Mouse (Mus musculus) subcutaneous adipose tissue, adult 2 months (tissue): ENCODE results near the gene Cyp4f37. TPM values are rescaled to one million over a fixed set of nuclear protein-coding genes. Genes with fewer than 3 reads are reported as not detected.

Source experiments
- polyA plus RNA-seq: library from polyadenylated mRNA; depleted of rRNA; stranded (reverse); fragments of >200 nt; gene quantifications from 2 replicates; pipeline ENCODE4 v1.2.3, GENCODE M21; 2012; ENCODE audit warnings: low replicate concordance; rRNA removed

The Cyp4f37 gene
- polyA plus RNA-seq = not detected in 2 replicates

DNA sequence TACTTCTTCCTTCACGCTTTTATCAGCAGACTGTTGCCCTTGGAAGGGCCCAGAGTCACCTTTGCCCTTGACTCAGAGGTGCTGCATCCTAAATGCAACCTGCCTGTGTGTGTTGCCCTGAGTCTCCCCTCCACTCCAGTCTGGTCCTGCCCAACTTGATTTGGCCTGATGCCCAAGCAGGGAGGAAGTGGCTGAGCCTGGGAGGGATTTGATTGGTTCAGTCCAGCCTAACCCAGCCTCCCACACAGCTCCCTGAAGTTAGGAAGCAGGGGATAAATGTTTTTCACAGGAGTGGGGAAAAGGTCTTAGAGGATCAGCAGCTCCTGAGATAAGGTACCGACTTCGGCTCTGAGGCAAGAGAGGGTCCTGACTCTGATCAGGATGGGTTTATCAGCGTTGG, at the start of gene Cyp4f37:
TSS of gene Cyp4f37 (plus strand) at position 292 of the 400 bp plus-strand sequence.

DNA sequence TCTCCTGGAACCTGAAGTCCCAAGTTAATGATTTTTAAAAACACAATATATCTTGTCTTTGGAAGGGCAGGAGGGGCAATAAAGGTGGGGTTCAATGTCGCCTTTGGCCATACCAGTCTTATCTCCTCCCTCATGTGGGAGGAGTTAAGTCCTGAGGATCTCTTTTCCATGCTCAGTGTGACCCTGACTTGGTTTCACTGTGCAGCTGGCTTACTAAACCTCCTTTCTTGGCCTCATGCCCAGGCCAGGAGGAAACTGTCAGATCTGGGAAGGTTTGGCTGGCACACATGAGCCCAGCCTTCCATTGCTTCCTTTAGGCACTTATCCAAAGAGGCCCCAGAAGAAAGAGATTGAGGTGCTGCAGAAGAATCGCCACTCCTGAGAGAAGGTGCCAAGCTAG, 37.6 kb downstream of the Cyp4f37 start, which contains the start of gene Cyp4f40:
TSS of gene Cyp4f40 (plus strand) at position 189 of the 400 bp plus-strand sequence.

DNA sequence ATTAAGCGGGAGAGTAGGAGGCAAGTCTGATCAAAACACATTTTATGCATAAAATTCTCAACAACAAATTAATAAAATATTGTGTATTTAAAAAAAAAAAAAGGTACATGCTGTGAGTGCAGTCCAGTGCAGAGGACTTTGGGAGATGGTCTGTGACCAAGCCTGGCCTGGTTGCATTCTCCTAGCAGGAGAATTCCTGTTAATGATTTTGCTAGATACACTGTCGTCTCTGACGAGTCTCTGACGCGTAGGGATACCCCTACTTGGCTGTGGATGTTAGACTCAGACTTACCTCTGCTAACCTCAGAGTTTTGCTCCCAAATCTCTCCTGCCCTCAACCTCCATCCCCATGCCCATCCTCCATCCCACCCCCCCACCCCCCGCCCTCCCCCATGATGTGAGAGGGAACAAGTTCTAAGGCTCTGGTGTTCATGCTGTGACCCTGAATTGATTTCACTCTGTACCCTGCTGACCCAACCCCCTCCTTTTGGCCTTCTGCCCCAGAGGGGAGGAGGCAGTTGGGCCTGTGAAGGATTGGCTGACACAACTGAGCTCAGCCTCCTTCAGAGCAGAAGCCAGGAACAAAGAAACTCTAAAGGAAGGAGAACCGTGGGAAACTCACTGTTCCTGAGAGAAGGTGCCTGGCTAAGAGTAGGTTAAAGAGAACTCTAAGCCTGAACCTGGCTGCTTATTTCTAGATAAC, 64.1 kb downstream of the Cyp4f37 start, which contains the start of gene Cyp4f15:
TSS of gene Cyp4f15 (plus strand) at position 580 of the 703 bp plus-strand sequence.

Other genes starting within 250 kb of the Cyp4f37 start
- gene Wiz, start 231.9 kb upstream of the Cyp4f37 start, polyA plus RNA-seq = 31.6 and 59.8 TPM in 2 replicates
- 4.1 and 8.3 TPM in 2 replicates for gene Rasal3, start 217.7 kb upstream of the Cyp4f37 start, polyA plus RNA-seq
- 0.90 and 2.3 TPM in 2 replicates for gene Pglyrp2, start 197.1 kb upstream of the Cyp4f37 start, polyA plus RNA-seq
- gene Cyp4f39, start 168.6 kb upstream of the Cyp4f37 start, polyA plus RNA-seq = 0.48 and 0.83 TPM in 2 replicates
- 25.1 and 34.2 TPM in 2 replicates for gene Cyp4f17, start 115.3 kb upstream of the Cyp4f37 start, polyA plus RNA-seq
- 23.3 and 27.7 TPM in 2 replicates for gene Cyp4f16, start 84.8 kb upstream of the Cyp4f37 start, polyA plus RNA-seq
- gene Cyp4f40, start 37.6 kb downstream of the Cyp4f37 start, polyA plus RNA-seq = 0.06 TPM in 1 of 2 replicates, not detected in the other
- 0.62 TPM in 1 of 2 replicates, not detected in the other for gene Cyp4f15, start 64.3 kb downstream of the Cyp4f37 start, polyA plus RNA-seq
- gene Zfp871, start 167.0 kb downstream of the Cyp4f37 start, polyA plus RNA-seq = 9.7 and 15.0 TPM in 2 replicates
- 0.33 and 0.55 TPM in 2 replicates for gene Zfp811, start 188.6 kb downstream of the Cyp4f37 start, polyA plus RNA-seq
- gene Zfp799, start 209.0 kb downstream of the Cyp4f37 start, polyA plus RNA-seq = 3.5 and 13.7 TPM in 2 replicates